Mouse (Mus musculus) adrenal gland, postnatal 4 days (tissue): ENCODE results near the gene Cnpy3. TPM values are rescaled to one million over a fixed set of nuclear protein-coding genes. Genes with fewer than 3 reads are reported as not detected.
"Not testable (repeated sequence)": the region's sequence is repeated elsewhere in the genome, so short reads cannot be mapped to it uniquely, and the experiment has no call there.

Experiments used
- DNase-seq, 2 experiments: peaks; one replicate each; pipeline ENCODE4 v3.0.0; 2021 to 2022; ENCODE audit warnings: low spot score in 2 of 2, mixed read lengths in 2 of 2
- total RNA-seq, 2 experiments: library from RNA; stranded (reverse); gene quantifications; 2 replicates each; pipeline ENCODE4 v1.2.3; 2021

The Cnpy3 gene
- total RNA-seq, 2 experiments from 2014 or later, result 61.5 to 63.3 TPM

DNA sequence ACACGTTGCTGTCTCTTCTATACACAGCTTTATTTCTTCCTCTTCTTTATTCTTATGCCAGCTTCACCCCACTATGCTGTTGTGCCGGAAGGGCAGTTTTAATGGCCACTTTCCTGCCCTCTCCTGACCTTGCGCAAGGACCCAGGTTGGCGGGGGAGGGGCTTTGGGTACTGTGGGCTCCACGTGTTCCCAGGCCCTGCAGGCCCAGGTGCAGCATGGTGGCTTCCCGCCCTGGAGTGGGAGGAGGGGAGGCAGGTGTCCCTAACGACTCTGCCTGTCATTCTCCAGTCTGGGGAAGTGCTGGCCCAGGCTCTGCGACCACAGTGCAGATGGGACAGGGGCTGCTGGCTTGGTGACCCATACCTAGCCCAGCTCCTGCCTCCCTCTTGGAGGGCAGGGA is 15.9 kb upstream of the Cnpy3 start:
- no peak for DNase-seq

DNA sequence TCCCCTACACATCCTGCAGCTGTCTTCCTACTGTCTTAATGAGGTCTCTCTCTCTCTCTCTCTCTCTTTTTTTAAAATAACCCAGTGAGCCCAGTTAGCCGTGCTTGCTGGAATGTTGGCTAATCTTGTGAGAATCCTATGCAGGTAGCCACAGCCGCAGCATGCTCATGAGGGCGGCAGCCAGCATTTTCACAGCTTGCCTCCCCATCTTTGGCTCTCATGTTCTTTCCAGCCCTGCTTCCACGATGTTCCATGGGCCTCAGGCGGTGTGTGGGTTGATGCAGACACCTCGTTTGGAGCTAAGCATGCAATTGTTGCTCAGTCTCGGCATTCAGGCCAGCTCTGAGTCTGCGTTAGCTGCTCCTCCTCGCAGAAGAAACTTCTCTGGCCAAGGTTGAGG is 12.9 kb upstream of the Cnpy3 start:
- not testable (repeated sequence) for DNase-seq

DNA sequence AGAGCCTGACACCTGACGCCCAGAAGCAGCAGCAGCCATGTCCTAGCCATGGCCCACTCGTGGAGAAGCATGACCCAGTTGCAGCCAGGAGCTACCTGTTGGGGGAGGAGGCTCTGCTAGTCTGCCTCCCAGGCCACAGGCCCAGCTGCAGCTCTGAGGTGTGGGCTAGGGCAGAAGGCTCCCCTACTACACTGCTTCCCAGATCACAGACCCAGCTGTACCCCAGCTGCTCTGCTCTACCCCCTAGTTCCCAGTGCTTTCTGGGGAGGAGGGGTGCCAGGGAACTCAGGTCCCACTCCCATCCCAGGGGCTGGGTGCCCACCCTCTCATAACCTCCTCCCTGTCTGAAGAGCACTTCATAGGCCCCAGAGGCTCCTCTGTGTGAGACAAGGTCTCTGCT is 11.5 kb upstream of the Cnpy3 start, which contains the start of gene Ptcra:
Gene Ptcra, minus strand, starts transcription at position 169 of the 400 bp plus-strand sequence.
- no peak for DNase-seq

DNA sequence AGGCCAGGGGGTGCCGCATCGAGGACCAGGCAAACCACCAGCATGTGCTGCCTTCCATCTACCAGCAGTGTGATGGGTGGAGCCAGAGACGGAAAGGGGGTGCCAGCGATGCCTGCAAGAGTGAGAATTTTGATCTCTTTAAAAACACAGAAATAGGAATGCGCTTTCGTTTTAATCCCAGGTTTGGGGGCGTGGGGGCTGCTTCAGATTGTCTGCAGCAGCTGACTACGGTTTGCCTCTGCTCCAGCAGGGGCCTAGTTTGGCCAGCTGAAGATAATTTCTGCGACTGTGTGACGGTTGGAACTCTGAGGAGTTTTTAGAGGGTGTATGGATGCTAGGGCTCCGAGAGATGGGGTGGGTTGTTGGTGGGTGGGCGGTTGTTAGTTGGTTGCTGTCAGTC is 6.7 kb upstream of the Cnpy3 start:
- DNase-seq, result no peak

DNA sequence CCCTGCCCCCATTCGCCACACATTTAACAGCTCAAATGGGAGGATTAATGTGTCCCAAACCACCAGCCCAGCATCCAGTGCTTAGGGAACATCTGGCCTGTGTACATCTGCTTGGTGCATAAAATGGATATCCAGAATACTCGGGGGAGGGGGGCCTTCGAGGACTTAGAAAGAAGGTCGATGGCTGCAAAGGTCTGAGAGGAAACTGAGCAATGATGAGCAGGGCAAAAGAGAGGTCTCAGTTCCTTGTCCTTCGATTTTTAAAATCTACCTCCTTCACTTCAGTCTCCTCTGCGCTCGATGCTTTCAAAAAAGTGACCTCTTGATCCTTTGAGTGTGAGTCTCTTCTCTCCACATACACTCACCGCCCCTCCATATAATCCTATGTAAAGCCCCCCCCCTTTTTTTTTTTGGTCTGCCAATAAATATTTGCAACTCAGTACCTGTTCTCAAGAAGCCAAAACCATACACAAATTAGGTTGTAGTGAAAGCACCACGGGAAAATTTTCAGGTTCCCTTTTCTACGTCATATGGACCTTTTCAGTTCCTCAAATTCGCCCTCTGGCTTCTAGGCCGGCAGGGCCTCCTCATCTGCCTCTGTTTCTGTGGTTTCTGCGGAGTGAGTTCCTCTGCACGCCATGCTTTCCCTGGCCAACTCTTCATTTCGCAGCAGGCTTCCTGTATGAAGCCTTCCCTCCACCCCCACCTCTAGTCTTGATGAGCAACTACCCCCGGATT is 789 bp downstream of the Cnpy3 start:
- DNase-seq, result peak; percentile 15 to 40

DNA sequence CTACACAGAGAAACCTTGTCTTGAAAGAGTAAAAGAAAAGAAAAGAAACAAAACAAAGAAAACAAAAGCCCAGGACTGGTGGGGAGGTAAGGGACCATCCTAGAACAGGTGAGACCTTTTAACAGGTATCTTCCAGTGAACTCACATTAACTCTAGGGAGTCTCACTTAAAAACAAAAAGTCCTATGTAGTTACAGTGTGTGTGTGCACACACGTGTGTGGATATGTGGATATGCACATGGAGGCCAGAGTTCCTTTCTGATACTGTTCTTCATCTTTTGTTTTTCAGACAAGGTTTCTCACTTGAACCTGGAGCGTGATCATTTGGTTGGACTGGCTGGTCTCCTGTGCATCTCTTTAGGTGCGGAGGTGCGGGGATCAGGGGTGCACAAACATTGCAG is 1.4 kb downstream of the Cnpy3 start:
- DNase-seq, result no peak

DNA sequence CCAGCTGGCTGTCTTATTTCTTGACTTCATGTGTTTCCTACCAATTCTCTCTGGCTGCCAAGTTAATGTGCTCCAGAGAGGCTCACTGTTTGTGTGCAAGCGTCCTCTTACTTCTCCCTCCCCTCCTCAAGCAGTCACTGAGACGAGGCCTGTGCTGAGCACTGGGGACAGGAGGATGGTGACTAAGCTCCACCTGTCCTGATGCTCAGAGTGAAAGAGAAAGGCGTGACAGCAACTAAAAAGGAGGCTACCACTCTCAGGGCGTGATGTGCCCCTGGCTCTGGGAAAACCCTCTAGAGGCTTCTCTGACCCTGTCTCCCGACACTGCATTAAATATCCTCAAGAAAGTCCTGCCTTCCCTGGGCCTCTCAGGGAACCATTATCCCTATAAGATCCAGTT is 2.7 kb downstream of the Cnpy3 start:
- no peak for DNase-seq

DNA sequence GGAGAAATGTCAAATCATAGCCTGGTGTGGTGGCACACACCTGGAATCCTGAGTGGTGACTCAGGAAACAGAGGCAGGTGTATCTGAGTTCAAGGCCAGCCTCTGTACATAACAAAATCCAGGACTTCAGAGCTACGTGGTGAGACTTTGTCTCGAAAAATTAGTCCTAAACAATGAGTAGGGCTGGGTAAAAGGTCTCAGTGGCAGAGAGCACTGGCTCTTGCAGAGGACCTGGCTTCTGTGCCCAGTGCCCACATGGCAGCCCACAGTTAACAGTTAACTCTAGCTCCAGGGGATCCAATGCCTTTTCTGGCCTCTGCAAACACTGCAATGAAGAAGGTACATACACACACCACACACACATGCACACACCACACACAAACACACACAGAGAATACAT is 4.2 kb downstream of the Cnpy3 start:
- no peak for DNase-seq

DNA sequence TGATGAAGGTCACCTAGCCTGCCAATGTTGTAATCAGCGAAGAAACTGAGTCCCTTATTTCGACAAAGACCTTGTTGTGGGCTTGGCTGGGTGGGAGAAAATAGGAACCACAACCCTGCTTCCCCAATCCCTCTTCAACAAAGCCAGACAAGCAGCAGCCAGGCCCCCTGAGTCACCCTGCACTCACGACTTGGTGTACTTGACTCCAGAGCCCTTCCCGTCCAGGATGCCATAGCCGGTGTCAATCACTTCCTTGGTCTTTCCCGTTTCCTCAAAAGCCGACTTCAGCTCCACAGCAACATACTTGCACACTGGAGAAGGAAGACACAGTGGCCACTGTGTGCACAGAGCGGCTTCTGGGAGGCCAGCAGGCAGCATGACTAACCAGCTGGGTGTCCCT is 4.8 kb downstream of the Cnpy3 start:
- no peak for DNase-seq

DNA sequence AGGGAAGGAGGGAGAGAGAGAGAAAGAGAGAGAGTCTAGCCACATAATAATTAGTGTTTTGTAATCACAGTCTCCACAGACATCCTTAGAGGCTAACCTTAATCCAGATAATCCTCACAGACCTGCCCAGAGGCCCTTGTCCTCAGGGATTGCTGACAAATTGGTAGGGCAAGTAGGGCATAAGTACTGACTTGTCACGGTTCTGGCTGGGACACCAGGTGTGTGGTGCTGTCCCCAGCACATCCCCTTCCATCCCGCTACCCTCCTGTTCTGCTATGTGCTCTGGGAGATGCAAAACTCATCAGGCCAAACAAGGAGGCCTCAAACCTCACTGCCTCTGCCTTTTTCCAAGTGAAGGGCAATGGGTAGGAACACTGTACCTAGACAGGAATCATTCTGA is 6.5 kb downstream of the Cnpy3 start:
- DNase-seq, result no peak

DNA sequence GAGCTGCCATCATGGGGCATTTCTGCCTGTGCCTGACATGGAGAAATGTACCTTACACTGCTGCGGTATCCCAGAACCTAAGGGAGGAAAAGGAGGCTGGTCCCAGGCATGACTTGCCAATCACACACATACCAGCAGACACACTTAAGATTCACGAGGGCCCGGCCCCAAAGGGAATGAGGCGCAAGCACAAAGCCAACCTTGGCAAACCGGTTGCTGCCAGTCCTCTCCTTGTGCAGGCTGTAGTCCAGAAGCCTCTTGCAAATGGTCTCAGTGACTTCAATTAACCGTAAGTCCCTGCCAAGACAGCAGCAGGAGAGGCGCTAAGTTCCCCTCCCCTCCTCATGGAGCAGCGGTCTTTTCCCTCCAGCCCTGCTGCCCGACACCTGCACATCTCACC is 9.0 kb downstream of the Cnpy3 start:
- DNase-seq, result no peak

DNA sequence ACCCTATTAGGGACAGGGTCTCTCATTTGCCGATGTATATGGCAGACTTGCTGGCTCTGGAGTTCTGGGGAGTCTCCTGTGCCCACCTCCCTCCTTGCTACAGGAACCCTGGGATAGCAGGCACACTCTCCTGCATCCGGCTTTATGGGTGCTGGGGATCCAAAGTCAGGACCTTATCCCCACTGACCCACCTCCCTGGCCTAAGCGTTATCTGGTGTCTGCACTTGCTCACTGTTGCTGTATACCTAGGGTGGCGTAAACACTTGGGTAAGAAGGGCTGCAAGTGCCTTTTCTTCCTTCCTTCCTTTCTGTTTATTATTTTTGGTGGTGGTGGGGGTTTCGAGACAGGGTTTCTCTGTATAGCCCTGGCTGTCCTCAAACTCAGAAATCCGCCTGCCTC is 10.7 kb downstream of the Cnpy3 start:
- DNase-seq, result no peak

DNA sequence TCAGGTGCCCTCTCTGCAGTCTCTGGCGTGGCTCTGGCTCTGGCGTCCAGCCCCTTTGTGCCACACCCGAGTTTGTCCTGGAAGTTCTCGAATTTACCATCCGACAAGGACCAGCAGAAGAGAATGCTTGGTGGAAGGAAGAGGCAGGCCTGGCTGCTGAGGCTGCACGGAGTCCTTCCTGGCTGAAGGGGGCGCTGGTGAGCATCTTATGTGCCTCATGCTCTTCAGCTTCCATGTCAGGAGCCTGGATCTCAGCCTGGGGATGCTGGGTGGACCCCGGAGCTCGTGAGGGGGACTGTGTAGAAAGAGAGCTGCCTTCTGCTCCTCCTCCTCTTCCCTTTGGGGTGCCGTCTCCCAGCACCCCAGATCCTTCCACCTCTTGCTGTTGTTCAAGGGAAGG is 15.9 kb downstream of the Cnpy3 start:
- no peak for DNase-seq

DNA sequence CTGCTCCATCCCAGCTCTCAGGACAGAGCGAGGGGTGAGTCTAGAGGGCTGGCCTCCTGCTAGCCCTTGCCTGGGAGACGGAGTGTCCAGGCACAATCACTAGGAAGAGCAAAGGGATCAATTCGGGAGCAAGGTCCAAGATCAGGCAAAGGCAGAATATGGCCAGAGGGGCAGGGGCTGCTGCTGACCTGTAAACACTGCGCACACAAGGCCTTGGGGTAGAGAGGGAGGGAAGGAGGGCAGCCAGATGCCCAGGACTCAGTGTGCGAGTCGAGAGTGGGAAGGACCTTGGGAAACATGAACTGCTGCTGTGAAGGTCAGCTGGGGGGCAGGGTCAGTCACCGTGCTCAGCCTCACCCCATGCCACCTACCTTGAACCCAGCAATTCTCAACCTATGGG is 16.7 kb downstream of the Cnpy3 start:
- DNase-seq, result no peak

DNA sequence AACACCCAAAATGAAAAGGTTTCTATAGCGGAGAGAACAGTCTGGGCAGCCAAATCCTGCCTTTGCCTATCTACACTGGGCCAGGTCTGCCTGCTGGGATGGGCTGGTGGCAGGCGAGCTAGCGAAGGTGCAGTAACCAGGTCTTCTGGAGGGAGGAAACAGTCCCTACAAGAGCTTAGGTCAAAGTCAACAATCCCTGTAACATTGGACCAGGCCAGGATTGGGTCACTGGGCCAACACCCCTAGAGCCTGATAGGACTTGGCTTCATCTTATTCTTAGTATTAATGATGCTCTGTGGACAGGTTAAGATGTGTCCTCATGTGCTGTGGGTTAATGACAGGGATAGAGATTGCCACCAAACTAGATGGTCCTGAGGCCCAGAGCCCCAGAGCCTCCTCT is 18.0 kb downstream of the Cnpy3 start:
- DNase-seq, result no peak

DNA sequence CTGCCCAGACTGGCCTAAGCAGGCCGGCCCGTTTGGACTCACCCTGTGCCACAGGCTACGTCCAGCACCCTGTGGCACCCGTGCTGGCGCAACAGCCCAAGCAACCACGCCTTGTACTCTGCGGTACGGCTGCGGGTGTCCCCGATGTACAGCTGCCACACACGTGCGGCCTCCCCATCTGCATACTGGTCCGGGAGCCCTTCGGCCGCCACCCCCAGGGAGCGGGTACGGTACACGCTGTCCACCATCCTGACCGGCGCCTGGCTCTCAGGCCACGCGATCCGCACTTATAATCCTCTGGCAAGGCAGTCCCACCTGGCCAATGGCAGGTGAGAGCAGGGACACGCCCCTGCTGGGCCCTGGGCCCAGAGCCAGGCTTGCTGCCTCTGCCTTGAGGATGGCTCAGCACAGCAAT is 23.1 kb downstream of the Cnpy3 start, which contains the start of gene Gnmt:
Gene Gnmt, minus strand, starts transcription at position 265 of the 415 bp plus-strand sequence.
- no peak for DNase-seq

DNA sequence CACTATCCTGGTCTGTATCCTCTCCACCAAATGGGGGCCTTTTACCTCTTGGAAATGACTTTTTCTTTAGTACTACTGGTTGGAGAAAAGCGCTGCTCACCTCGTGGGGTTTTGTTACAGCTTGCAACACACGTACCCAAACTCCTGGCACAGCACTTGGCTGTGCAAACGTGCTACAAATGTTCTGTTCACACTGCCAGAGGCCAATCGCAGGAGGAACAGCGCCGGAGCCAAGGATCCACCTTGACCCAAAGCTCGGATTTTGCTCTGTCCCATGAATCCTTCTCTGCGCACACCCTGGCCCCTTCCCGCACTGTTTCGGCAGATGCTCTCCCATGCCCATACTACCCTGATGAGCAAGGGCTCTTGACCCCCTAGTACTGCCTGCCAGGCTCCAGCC is 23.5 kb downstream of the Cnpy3 start:
- DNase-seq, result no peak

DNA sequence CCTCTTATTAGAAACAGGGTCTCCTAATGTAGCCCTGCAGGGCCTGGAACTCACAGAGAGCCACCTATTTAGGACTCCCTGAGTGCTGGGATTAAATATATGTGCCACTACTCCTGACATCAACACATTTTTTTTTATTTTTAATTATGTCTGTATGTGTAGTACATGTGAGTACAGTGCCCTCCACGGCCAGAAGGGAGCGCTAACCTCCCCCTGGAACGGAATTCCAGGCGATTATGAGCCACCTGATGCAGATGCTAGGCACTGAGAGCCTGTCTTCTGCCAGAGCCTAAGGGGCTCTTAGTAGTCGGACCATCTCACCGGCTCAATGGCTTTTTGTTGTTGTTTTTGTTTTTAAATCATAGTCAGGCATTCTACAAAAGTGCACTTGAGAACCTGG is 24.0 kb downstream of the Cnpy3 start:
- DNase-seq, result no peak

DNA sequence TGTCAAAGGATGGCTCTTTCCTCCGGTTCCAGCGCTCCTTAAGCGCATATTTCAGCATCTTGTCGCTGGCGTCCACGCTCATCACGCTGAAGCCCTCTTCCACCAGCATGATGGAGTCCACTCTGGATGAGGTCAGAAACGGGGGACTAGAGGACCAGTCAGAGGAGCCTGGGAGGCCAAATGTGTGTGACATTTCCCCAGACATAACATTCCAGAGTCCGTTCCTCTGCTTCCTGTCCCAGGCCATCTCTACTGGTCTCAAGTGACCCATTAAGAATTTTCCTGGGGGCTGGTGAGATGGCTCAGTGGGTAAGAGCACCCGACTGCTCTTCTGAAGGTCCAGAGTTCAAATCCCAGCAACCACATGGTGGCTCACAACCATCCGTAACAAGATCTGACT is 24.7 kb downstream of the Cnpy3 start:
- DNase-seq, result no peak

DNA sequence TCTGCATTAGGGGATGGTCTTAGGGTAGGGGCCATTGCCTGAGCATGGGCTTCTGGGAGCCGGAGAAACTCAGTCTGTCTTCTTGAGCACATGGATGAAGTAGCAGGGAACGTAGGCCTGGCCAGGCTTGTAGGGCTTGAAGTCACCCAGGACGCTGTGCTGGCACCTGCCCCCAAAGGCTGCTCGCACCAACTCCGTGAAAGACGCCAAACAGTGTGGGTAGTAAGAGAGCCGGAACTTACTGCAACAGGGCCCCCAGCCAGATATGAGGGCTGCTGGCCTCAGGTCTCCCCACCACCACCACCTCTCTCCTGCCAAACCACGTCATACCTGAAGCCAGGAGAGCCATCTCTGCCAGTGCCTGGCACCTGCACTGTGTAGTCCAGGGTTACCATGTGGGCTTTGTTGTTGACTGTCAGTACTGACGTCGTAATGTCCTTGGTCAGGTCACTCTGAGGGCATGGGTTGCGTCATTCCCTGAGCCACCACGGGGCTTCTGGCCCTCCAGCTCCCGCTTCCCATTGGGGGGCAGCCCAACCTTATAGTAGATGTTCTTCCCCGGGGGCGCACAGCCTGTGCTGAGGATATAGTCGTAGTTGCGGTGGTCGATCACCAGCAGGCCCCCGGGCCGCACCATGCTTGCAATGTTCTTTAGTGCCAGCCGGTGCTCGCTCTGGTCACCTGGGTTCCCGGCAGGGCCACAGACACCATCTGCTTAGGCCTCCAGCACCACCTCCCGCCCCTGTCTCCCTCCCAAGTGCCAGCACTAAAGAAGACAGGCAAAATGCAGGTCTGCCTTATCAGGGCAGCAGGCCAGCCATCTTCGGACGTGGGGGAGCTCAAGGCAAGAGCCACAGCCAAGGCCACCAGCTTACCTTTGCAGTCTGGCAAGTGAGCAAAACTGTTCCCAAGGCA is 26.0 kb downstream of the Cnpy3 start:
- DNase-seq, result no peak

DNA sequence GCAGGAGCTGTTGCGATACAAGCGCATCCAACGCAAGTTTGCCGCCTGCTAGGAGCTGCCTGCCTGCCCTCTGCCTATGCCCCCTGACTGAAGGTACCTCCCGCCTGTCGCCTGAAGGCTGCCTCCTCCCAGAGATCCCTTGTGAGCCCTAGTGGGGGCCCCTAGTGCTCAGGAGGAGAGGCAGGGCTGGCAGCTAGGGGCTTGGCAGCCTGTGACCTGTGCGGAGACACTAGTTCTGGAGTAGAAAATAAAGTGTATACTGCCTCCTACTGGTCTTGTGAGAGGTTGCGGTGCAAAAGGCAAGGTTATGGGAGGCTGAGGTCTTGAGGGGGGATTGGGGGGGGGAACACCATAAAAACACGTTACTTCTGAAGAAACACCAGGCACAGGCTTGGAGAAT is 26.7 kb downstream of the Cnpy3 start:
- DNase-seq, result no peak

DNA sequence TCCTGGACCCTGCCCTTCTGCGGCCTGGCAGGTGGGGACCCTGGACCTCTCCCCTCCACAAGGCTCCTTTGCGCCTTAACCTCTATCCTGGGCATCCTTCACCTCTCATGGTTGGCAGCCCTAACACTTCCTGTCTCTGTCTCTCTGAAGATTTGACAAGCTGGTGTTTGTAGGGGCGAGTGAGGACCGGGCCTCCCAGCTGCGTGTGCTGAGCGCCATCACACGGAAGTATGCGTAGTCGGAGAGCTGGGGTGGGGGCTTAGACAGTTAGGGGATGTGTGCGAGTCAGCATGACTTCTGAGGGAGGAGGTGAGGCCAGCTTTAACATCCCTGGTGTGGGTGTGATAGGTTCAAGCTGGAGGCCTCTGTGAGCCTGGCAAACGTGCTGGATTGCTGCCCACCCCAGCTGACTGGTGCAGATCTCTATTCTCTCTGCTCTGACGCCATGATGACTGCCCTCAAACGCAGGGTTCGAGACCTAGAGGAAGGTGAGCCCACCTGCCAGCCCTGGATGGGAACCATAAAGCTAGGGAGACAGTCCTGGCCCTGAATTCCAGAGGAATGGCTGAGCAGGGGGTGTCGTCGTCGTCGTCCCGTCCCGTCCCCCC is 27.4 kb downstream of the Cnpy3 start:
- DNase-seq, result no peak
